Mouse (Mus musculus): ENCODE data around the gene Hpcal1. TPM values are rescaled to one million over a fixed set of nuclear protein-coding genes. Genes with fewer than 3 reads are reported as not detected.

Gene Hpcal1
- polyA plus RNA-seq, 1 experiment, result 76.2 TPM

DNA sequence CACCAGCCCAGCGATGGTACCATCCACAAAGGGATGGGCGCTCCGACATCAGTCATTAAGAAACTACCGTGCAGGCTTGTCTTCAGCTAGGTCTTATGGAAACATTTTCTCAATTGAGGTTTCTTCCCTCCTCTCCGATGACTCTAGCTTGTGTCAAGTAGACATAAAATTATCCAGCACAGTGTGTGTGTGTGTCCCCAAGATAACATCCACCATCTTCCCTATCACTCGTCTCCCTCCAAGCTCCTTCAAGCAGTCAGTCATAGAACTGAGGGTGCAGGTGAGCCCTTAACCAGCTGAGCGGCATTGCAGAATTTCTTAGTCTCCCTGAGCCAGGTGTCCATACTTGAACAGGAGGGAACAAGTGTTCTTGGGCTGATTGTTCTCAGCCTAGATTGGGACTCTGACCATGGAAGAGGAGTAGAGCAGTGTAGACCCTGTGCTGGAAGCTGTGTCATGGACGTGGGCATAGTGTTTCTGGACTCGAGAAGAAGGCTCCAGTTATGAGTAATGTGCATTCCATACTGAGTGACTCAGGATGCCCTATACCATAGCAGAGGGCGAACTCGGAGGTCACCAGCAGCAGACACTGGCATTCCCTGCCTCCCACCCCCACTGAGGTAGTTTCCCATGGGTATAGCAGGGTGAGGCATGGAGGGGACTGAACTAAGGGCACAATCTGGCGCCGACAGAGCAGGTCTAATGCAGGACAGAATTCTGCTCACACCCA lies 32.0 kb downstream of the Hpcal1 start:
- no peaks in the 10 kb centered on the region for H3K36me3 ChIP-seq (ENCODE audit: control insufficient read depth, insufficient read depth, low read length)
- WGBS, result 87% methylated on average over 13 of the region's 13 CpGs
- peaks cover 27% of the 10 kb centered on the region; the same call in 1 of the 2 replicates for H3K4me1 ChIP-seq (ENCODE audit: control insufficient read depth, insufficient read depth, insufficient read length)
- H3K4me3 ChIP-seq (ENCODE audit: extremely low read depth, insufficient read depth, insufficient read length), result no peak overlapping the region
- no peak overlapping the region for H3K27ac ChIP-seq (ENCODE audit: insufficient read depth, low read length)
- TF ChIP-seq CTCF (IDR thresholded peaks at IDR 0.05; ENCODE audit: extremely low read depth, insufficient read depth, insufficient read length, insufficient replicate concordance) (no peak), POLR2A (IDR thresholded peaks at IDR 0.05; ENCODE audit: low read depth, low read length) (no peak)
- no peak for DNase-seq (ENCODE audit: low read depth in 1 of 2, low spot score in 2 of 2)
- H3K27me3 ChIP-seq (ENCODE audit: control insufficient read depth, insufficient read depth, low read length), result no peaks in the 10 kb centered on the region

- H3K27me3 ChIP-seq (ENCODE audit: control insufficient read depth, insufficient read depth, low read length), result no peaks in the 10 kb centered on the region
- DNase-seq (ENCODE audit: low read depth in 1 of 2, low spot score in 2 of 2), result no peak
- H3K4me3 ChIP-seq (ENCODE audit: extremely low read depth, insufficient read depth, insufficient read length), result no peak overlapping the region
- TF ChIP-seq POLR2A (IDR thresholded peaks at IDR 0.05; ENCODE audit: low read depth, low read length) (no peak), CTCF (IDR thresholded peaks at IDR 0.05; ENCODE audit: extremely low read depth, insufficient read depth, insufficient read length, insufficient replicate concordance) (no peak)
- WGBS, result 85% methylated on average over 1 of the region's 1 CpGs
- H3K27ac ChIP-seq (ENCODE audit: insufficient read depth, low read length), result no peak overlapping the region
- peaks cover 28% of the 10 kb centered on the region; the same call in 1 of the 2 replicates for H3K4me1 ChIP-seq (ENCODE audit: control insufficient read depth, insufficient read depth, insufficient read length)
- no peaks in the 10 kb centered on the region for H3K36me3 ChIP-seq (ENCODE audit: control insufficient read depth, insufficient read depth, low read length)
These were observed 32.5 kb downstream of the Hpcal1 start for GRCm38 (mm10) chr12:17723182-17723570.

DNA sequence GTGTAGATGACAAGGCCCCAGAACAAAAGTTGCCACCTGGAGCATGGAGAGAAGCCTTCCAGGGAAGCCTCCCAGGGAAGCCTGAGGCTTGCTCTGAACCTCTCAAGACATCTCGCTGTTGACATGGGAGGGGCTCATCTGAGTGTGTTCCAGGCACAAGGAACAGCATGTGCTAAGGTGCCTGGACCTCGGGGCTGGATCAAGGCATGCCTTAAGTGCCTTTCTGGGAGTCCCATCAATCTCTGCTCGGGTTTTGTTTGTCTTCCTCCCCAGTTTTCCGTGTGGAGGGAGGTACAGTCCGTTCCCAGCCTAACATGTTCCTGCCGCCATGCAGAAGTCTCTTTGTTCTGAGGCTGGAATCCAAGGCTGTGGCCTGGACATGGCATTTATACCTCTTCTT lies 33.3 kb downstream of the Hpcal1 start:
- Histone ChIP-seq H3K4me3 (ENCODE audit: extremely low read depth, insufficient read depth, insufficient read length) (no peak overlapping the region), H3K4me1 (ENCODE audit: control insufficient read depth, insufficient read depth, insufficient read length) (peaks cover 28% of the 10 kb centered on the region; the same call in 1 of the 2 replicates), H3K36me3 (ENCODE audit: control insufficient read depth, insufficient read depth, low read length) (no peaks in the 10 kb centered on the region), H3K27me3 (ENCODE audit: control insufficient read depth, insufficient read depth, low read length) (no peaks in the 10 kb centered on the region), H3K27ac (ENCODE audit: insufficient read depth, low read length) (peak overlapping the region; percentile 69)
- 76% methylated on average over 6 of the region's 6 CpGs for WGBS
- DNase-seq (ENCODE audit: low read depth in 1 of 2, low spot score in 2 of 2), result no peak
- TF ChIP-seq POLR2A (IDR thresholded peaks at IDR 0.05; ENCODE audit: low read depth, low read length) (no peak), CTCF (IDR thresholded peaks at IDR 0.05; ENCODE audit: extremely low read depth, insufficient read depth, insufficient read length, insufficient replicate concordance) (no peak)

- peak overlapping the region; percentile 69 for H3K27ac ChIP-seq (ENCODE audit: insufficient read depth, low read length)
- peaks cover 28% of the 10 kb centered on the region; the same call in 1 of the 2 replicates for H3K4me1 ChIP-seq (ENCODE audit: control insufficient read depth, insufficient read depth, insufficient read length)
- peak in 1 of 2 experiments; percentile 44 for DNase-seq (ENCODE audit: low read depth in 1 of 2, low spot score in 2 of 2)
- H3K4me3 ChIP-seq (ENCODE audit: extremely low read depth, insufficient read depth, insufficient read length), result no peak overlapping the region
- no peak for TF ChIP-seq CTCF (IDR thresholded peaks at IDR 0.05; ENCODE audit: extremely low read depth, insufficient read depth, insufficient read length, insufficient replicate concordance)
- TF ChIP-seq POLR2A (IDR thresholded peaks at IDR 0.05; ENCODE audit: low read depth, low read length), result no peak
- H3K27me3 ChIP-seq (ENCODE audit: control insufficient read depth, insufficient read depth, low read length), result no peaks in the 10 kb centered on the region
- WGBS, result 25% methylated on average over 3 of the region's 3 CpGs
- no peaks in the 10 kb centered on the region for H3K36me3 ChIP-seq (ENCODE audit: control insufficient read depth, insufficient read depth, low read length)
These were observed 33.9 kb downstream of the Hpcal1 start for GRCm38 (mm10) chr12:17724412-17725090.

DNA sequence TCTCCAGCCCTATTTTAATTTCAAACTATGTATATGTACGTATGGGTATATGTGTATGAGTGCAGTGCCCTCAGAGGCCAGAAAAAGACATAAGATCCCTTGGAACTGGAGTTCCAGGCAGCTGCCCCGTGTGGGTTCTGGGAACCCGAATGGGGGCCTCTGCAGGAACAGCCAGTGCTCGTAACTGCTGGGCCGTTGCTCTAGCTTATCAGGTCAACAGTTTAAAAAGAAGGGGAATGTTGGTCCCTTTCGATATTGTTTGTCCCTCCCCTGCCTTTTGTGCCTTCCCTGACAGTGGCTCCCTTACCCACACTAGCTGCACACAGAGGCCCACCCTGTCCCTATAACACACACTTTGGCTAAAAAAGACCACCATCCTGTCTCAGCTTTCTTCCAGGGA lies 34.9 kb downstream of the Hpcal1 start:
- Histone ChIP-seq H3K27ac (ENCODE audit: insufficient read depth, low read length) (peak overlapping the region; percentile 69), H3K4me3 (ENCODE audit: extremely low read depth, insufficient read depth, insufficient read length) (no peak overlapping the region), H3K27me3 (ENCODE audit: control insufficient read depth, insufficient read depth, low read length) (no peaks in the 10 kb centered on the region), H3K36me3 (ENCODE audit: control insufficient read depth, insufficient read depth, low read length) (no peaks in the 10 kb centered on the region), H3K4me1 (ENCODE audit: control insufficient read depth, insufficient read depth, insufficient read length) (peaks cover 28% of the 10 kb centered on the region; the same call in 1 of the 2 replicates)
- 79% methylated on average over 6 of the region's 6 CpGs for WGBS
- no peak for TF ChIP-seq POLR2A (IDR thresholded peaks at IDR 0.05; ENCODE audit: low read depth, low read length)
- no peak for DNase-seq (ENCODE audit: low read depth in 1 of 2, low spot score in 2 of 2)

DNA sequence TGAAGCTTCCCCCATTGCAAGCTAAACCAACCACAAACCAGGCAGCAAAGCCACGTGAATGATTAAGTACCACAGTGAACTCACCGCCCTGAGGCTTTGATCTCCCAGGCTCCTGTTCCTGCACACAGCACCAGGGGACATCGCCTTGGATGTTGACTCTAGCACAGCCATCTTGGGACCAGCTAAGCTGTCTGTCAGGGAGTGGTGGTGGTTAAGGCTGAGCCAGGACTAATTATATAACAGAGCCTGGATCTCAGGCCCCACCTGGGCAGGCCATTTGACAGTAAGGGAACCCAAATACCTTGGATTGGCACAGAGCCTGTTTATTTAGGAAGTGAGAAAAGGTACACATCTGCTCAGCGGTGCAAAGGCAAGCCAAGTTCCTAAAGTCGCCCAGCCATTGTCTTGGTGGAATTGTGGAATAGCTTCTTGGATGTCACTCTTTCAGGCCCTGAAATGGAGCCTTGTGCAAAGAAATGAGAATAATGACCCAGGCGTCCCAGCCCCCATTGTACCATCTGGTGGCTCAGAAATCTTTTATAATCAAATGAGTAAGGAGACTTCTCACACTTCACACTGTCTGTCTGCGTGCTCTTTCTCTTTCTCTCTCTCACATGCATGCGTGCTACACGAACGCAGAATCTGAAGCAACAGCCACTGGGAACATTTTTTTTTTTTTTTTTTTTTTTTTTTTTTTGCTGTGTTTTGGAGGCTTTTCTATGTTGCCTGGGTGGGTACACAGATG lies 36.1 kb downstream of the Hpcal1 start:
- 66% methylated on average over 10 of the region's 10 CpGs for WGBS
- peaks cover 28% of the 10 kb centered on the region; the same call in 1 of the 2 replicates for H3K4me1 ChIP-seq (ENCODE audit: control insufficient read depth, insufficient read depth, insufficient read length)
- no peaks in the 10 kb centered on the region for H3K36me3 ChIP-seq (ENCODE audit: control insufficient read depth, insufficient read depth, low read length)
- no peak for DNase-seq (ENCODE audit: low read depth in 1 of 2, low spot score in 2 of 2)
- H3K4me3 ChIP-seq (ENCODE audit: extremely low read depth, insufficient read depth, insufficient read length), result no peak overlapping the region
- no peak for TF ChIP-seq CTCF (IDR thresholded peaks at IDR 0.05; ENCODE audit: extremely low read depth, insufficient read depth, insufficient read length, insufficient replicate concordance)
- TF ChIP-seq POLR2A (IDR thresholded peaks at IDR 0.05; ENCODE audit: low read depth, low read length), result no peak
- no peaks in the 10 kb centered on the region for H3K27me3 ChIP-seq (ENCODE audit: control insufficient read depth, insufficient read depth, low read length)
- peak overlapping the region; percentile 46; the same call in 1 of the 2 replicates for H3K27ac ChIP-seq (ENCODE audit: insufficient read depth, low read length)
